Mouse (Mus musculus): ENCODE results near the gene Galns. TPM values are rescaled to one million over a fixed set of nuclear protein-coding genes. Genes with fewer than 3 reads are reported as not detected.
"Not testable (repeated sequence)": the region's sequence is repeated elsewhere in the genome, so short reads cannot be mapped to it uniquely, and the experiment has no call there.

Galns gene
- polyA plus RNA-seq, 1 experiment from 2014 or later: 12.0 TPM

DNA sequence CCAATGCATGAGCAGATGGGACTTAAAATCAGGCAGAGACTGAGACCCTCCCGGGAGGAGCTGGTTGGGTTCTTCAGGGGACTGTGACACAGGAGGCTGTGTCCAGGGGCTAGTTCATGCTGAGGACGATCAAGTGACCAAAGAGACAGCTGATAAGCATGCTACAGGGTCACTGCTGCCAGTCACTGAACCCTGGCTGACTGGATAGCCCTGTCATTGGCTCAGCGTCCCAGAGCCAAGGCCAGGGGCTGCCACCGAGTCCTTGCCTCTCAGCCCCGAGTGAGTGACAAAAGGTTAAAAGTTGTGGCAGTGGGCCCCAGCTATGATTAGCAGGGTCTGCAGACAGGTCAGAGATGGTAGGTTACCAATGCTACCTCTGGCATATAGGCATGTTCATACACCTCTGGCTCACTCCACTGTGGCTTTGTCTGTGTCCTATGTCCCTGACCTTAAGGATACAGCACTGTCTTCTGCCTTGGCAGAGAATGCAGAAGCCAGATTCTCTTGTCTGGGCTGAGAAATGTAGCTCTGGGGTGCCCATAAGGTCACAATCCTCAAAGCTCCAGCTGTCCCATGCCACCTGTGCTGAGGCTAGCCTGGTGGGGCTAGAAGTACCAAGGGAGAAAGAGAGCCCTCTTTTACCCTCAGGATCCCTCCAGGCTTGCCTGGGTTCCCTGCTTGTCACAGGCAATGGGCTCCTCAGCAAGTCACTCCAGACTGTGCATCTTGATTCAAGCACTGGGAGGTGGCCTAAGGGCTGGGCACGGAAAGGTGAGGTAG is 33.1 kb upstream of the Galns start:
- no peak overlapping the region for H3K4me2 ChIP-seq
- H3K4me1 ChIP-seq: peaks cover 36% of the 10 kb centered on the region
- H3K36me3 ChIP-seq: peaks cover 4% of the 10 kb centered on the region
- WGBS: 78% methylated on average over 6 of the region's 6 CpGs
- H3K27me3 ChIP-seq: no peaks in the 10 kb centered on the region
- H3K9ac ChIP-seq: no peak overlapping the region
- H3K9me3 ChIP-seq: no peaks in the 10 kb centered on the region
- H3K4me3 ChIP-seq: no peak overlapping the region
- H3K27ac ChIP-seq: no peak overlapping the region
- ATAC-seq (ENCODE audit: insufficient number of reproducible peaks, low FRiP score, low TSS enrichment, low read depth): no peak

DNA sequence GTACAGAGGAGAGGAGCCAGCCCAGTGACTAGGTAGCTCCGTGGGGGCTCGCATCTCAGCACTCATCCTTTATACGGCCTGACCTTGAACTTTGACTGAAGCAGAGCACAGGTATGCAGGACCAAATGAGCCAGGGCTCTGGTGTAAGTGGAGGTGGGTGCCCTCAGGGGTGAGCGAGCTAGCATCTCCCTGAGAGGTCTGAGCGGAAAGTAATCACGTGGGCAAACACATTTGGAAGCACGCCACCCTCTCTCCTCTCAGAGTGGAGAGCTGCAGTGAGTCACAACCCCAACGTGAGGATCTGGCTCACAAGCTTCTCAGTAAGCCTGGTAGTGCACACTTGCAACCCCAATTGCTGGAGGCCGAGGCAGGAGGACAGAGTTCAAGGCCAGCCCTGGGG is 30.8 kb upstream of the Galns start:
- Histone ChIP-seq H3K27ac (no peak overlapping the region), H3K9ac (no peak overlapping the region), H3K4me3 (no peak overlapping the region), H3K9me3 (no peaks in the 10 kb centered on the region), H3K4me2 (no peak overlapping the region), H3K36me3 (peaks cover 7% of the 10 kb centered on the region), H3K27me3 (no peaks in the 10 kb centered on the region), H3K4me1 (peaks cover 37% of the 10 kb centered on the region)
- 52% methylated on average over 9 of the region's 9 CpGs for WGBS
- ATAC-seq (ENCODE audit: insufficient number of reproducible peaks, low FRiP score, low TSS enrichment, low read depth): no peak

DNA sequence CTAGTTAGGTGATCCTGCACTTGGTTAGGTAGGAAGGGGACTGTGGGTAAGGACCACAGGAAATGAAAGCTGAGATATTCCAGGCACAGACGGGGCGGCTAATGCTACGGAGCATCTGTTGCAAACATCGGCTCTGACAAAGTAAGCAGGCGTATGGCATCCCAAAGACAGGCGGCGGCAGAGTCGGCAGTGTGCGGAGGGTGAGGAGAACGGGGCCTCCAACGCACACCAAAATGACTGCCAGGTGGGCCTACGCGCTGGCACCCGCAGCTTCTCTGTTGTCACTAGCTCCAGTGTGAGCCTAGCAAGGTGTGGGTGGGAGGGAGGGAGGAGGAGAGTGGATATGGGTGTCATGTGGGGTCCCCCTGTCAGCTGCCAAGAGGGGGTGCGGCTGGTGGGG is 30.1 kb upstream of the Galns start:
- H3K27ac ChIP-seq: no peak overlapping the region
- no peaks in the 10 kb centered on the region for H3K27me3 ChIP-seq
- no peak for ATAC-seq (ENCODE audit: insufficient number of reproducible peaks, low FRiP score, low TSS enrichment, low read depth)
- peaks cover 6% of the 10 kb centered on the region for H3K36me3 ChIP-seq
- H3K9me3 ChIP-seq: no peaks in the 10 kb centered on the region
- no peak overlapping the region for H3K9ac ChIP-seq
- 67% methylated on average over 15 of the region's 15 CpGs for WGBS
- H3K4me1 ChIP-seq: peaks cover 43% of the 10 kb centered on the region
- H3K4me2 ChIP-seq: no peak overlapping the region
- H3K4me3 ChIP-seq: no peak overlapping the region

DNA sequence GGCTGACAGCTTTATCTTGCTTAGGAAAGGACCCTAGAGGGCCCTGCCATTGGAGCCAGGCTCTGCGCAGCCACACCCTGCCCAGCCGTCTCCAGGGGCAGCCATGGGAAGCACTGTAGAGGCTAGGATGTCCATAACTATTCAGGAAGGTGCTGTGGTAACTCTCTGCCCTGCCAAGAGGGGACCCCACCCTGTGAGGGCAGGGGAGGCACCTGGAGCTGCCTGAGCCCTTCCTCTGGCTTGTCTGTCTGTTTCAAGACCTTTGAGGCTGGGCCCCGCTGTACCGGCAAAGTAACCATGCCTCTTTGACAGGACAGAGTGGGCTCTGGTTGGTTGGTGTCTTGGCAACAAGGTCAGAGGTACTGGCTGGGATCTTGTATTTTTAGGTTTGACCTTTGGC is 29.6 kb upstream of the Galns start:
- ATAC-seq (ENCODE audit: insufficient number of reproducible peaks, low FRiP score, low TSS enrichment, low read depth): no peak
- no peak overlapping the region for H3K4me2 ChIP-seq
- peaks cover 6% of the 10 kb centered on the region; the same call in 1 of the 2 replicates for H3K36me3 ChIP-seq
- H3K27ac ChIP-seq: no peak overlapping the region
- peaks cover 45% of the 10 kb centered on the region for H3K4me1 ChIP-seq
- WGBS: 83% methylated on average over 4 of the region's 4 CpGs
- H3K4me3 ChIP-seq: no peak overlapping the region
- H3K9ac ChIP-seq: no peak overlapping the region
- H3K27me3 ChIP-seq: no peaks in the 10 kb centered on the region
- H3K9me3 ChIP-seq: no peaks in the 10 kb centered on the region

DNA sequence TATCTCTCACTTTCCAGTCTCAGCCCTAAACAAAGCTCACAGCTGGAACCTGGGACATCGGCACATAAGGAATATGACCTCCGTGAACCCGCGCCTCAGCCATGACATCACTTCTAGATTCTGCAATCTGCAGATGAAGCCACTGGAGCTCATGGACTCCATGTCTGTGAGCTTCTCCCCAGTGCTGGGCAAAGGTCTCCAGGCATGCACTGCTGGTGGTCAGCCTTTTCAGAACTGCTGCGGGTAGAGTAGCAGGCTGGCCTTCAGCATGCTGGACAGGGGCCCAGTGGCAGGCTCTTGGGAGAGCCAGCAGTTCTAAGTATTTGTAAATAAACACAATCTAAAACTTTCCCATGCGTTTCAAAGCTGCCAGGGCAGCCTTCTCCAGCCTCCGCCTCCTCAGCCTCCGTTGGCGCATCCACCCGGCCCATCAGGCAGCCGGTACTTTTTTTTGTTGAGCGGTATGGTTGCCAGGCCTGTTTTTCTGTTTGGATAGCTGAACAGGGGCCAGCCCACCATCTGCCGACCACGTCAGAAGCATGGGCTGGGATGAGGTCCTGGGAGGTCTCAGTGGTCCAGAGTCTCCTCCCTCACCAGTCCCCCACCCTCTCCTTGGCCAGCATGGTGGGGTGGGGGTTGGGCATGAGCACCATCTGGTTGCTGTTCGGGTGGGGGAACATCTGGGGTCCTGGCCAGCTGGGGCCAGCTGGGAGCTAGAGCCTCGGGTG is 28.4 kb upstream of the Galns start:
- peak overlapping the region; percentile 54; the same call in 1 of the 2 replicates for H3K27ac ChIP-seq
- H3K9ac ChIP-seq: no peak overlapping the region
- H3K4me3 ChIP-seq: no peak overlapping the region
- WGBS: 24% methylated on average over 16 of the region's 16 CpGs
- peaks cover 14% of the 10 kb centered on the region for H3K36me3 ChIP-seq
- no peaks in the 10 kb centered on the region for H3K27me3 ChIP-seq
- H3K9me3 ChIP-seq: no peaks in the 10 kb centered on the region
- H3K4me2 ChIP-seq: no peak overlapping the region
- ATAC-seq (ENCODE audit: insufficient number of reproducible peaks, low FRiP score, low TSS enrichment, low read depth): peak; percentile 18; the same call in 1 of the 2 replicates
- H3K4me1 ChIP-seq: peaks cover 50% of the 10 kb centered on the region

DNA sequence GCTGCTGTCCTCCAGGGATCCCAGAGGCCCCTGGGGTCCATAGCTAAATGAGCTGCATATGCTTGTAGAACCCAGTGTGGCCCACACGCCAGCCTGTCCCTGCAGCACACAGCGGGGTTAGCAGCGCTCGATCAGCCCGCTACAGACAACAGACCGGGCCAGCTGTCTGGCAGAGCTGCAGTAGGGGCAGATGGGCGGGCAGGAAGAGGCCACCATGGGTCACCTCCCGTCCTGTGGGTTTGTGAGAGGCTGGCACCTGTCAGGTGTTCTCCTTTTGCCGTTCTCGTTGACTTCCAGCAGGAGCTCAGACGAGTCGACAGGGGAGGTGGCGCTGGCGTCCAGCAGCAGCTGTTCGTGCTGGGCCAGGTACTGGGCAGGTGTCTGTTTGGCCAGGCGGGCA is 27.3 kb upstream of the Galns start:
- ATAC-seq (ENCODE audit: insufficient number of reproducible peaks, low FRiP score, low TSS enrichment, low read depth): no peak
- Histone ChIP-seq H3K36me3 (peaks cover 20% of the 10 kb centered on the region), H3K9ac (no peak overlapping the region), H3K4me2 (no peak overlapping the region), H3K4me1 (peaks cover 50% of the 10 kb centered on the region), H3K27ac (no peak overlapping the region), H3K4me3 (no peak overlapping the region), H3K27me3 (no peaks in the 10 kb centered on the region), H3K9me3 (no peaks in the 10 kb centered on the region)
- 74% methylated on average over 16 of the region's 16 CpGs for WGBS

DNA sequence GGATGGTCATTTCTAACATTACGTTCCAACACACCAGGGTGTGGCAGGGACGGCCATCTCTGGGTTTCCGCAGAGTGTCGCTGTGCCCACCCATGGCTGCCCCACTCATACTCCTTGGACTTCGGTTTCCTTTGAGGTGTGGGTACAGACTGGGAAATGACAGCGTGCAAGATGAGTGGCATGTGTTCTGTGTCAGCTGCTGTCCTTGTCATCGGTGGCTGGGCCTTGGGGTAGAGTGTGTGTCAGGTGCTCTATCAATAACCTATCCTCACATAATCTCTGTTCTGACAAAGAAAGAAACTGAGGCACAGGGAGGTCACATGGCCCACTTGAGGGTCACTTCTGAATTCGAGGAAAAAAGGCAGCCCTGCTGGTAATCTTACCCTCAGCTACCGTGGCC is 26.0 kb upstream of the Galns start:
- Histone ChIP-seq H3K27ac (no peak overlapping the region), H3K9me3 (no peaks in the 10 kb centered on the region), H3K27me3 (no peaks in the 10 kb centered on the region), H3K4me2 (no peak overlapping the region), H3K36me3 (peaks cover 25% of the 10 kb centered on the region), H3K4me3 (no peak overlapping the region), H3K9ac (no peak overlapping the region), H3K4me1 (peaks cover 48% of the 10 kb centered on the region)
- 86% methylated on average over 9 of the region's 9 CpGs for WGBS
- no peak for ATAC-seq (ENCODE audit: insufficient number of reproducible peaks, low FRiP score, low TSS enrichment, low read depth)

DNA sequence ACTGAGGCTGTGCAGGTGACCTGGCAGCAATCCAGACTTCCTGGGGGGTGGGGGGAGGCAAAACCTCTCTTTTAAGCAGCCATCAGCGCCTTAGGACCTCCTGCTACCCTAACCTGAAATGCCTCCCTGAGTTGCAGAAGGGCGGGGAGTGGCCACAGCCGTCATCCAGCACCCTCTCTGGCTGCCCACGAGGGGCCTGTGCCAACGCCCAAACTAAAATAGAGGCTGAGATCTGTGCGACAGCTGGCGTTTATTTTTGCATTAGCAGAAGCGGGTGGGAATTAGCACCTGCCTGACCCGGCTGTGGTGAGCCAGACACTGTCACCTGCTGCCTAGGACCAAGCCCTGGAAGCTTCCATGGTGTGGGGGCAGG is 25.5 kb upstream of the Galns start:
- Histone ChIP-seq H3K4me1 (peaks cover 43% of the 10 kb centered on the region), H3K4me2 (no peak overlapping the region), H3K9ac (no peak overlapping the region), H3K36me3 (peaks cover 25% of the 10 kb centered on the region), H3K4me3 (no peak overlapping the region), H3K27me3 (no peaks in the 10 kb centered on the region), H3K27ac (no peak overlapping the region), H3K9me3 (no peaks in the 10 kb centered on the region)
- ATAC-seq (ENCODE audit: insufficient number of reproducible peaks, low FRiP score, low TSS enrichment, low read depth): no peak
- 49% methylated on average over 9 of the region's 9 CpGs for WGBS

DNA sequence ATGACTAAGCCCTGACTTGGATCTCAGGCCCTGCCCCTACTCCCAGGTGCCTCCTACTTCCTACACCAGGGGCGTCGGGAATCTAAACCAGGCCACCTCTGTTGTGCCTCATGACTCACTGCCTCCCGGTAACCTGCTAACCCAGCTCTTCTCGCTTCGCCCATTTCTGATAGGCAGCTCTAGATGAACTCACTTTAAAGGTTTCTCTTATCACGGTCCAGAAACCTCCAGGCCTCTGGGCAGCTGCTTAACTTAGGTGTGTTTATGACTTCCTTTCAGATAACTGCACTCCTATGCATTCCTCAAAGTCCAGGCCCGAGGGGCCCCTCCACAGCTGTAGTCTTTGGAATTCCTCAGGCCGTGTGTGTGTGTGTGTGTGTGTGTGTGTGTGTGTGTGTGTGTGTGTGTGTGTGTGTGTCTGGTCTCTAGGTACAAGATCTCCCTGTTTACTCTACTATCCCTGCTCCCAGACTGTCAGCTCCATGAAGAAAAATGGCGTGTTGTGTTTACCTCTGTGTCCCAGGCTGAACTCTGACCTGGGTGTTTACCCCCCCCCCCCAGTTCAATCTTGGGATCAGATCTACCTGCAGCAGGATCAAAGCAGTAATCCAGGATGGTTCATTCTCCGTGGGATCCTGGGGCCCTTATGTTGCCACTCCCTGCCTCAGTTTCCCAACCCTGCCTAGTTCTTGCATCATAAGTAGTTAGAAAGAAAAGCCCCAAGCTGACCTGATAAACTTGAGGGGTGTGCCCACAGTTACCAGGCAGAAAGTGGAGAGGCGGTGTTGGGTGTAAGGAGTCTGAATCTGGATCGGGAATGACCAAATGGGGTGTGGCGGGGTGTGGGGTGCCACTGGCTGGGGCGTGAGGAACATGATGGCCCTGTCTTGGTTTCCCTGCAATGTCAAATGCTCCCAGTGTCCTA is 24.9 kb upstream of the Galns start:
- H3K9me3 ChIP-seq: no peaks in the 10 kb centered on the region
- H3K27ac ChIP-seq: 0 out of 2 replicates have a peak overlapping the region, but pooled peaks have one; percentile 33
- peaks cover 37% of the 10 kb centered on the region for H3K4me1 ChIP-seq
- no peaks in the 10 kb centered on the region for H3K27me3 ChIP-seq
- H3K9ac ChIP-seq: no peak overlapping the region
- no peak overlapping the region for H3K4me3 ChIP-seq
- 39% methylated on average over 14 of the region's 14 CpGs for WGBS
- H3K4me2 ChIP-seq: no peak overlapping the region
- ATAC-seq (ENCODE audit: insufficient number of reproducible peaks, low FRiP score, low TSS enrichment, low read depth): no peak
- H3K36me3 ChIP-seq: peaks cover 25% of the 10 kb centered on the region

DNA sequence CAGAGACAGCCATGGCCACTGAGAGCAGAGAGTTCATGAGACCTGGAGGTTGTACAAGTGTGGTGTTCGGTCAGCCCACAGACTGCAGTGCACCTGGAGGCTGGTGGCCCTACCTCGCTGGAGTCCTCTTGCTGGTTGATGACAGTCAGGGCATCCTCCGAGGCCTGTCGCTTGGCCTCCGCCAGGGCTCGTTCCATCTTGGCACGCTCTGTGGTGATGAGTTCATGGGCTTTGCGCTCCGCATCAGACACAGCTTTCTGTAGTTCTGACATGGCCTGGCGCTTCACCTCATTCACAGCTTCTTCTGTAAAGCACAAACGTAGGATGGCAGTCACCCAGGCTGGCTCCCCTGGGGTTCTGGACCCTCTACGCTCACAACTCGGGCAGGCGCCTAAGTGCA is 21.9 kb upstream of the Galns start:
- H3K4me3 ChIP-seq: no peak overlapping the region
- H3K27ac ChIP-seq: no peak overlapping the region
- no peak overlapping the region for H3K4me2 ChIP-seq
- peaks cover 31% of the 10 kb centered on the region for H3K36me3 ChIP-seq
- no peaks in the 10 kb centered on the region for H3K27me3 ChIP-seq
- WGBS: 95% methylated on average over 14 of the region's 14 CpGs
- peaks cover 16% of the 10 kb centered on the region for H3K4me1 ChIP-seq
- H3K9me3 ChIP-seq: no peaks in the 10 kb centered on the region
- no peak for ATAC-seq (ENCODE audit: insufficient number of reproducible peaks, low FRiP score, low TSS enrichment, low read depth)
- H3K9ac ChIP-seq: no peak overlapping the region

DNA sequence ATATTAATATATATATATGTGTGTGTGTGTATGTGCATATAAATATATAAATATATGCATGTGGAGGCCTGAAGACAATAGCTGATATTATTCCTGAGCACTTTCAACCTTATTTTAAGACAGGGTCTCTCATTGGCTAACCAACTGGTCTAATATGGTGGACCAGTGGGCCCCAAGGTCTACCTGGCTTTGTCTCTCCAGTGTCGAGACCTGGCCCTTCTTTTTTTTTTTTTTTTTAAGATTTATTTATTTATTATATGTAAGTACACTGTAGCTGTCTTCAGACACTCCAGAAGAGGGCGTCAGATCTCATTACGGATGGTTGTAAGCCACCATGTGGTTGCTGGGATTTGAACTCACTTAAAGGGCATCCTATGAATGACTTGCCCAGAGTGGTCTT is 20.9 kb upstream of the Galns start:
- H3K9me3 ChIP-seq; H3K9ac ChIP-seq; ATAC-seq (ENCODE audit: insufficient number of reproducible peaks, low FRiP score, low TSS enrichment, low read depth); H3K4me2 ChIP-seq; H3K27ac ChIP-seq; H3K4me3 ChIP-seq; H3K27me3 ChIP-seq: not testable (repeated sequence)
- Histone ChIP-seq H3K4me1 (peaks cover 14% of the 10 kb centered on the region), H3K36me3 (peaks cover 27% of the 10 kb centered on the region)
- 73% methylated on average over 3 of the region's 3 CpGs for WGBS
